Mouse (Mus musculus): ENCODE measurements around the gene Glyat.

GRCm38 (mm10) chr19:12613646-12614045 is 19.5 kb upstream of the Glyat start:
- TF ChIP-seq CTCF (IDR thresholded peaks at IDR 0.05; ENCODE audit: low read depth) = no peak
- TF ChIP-seq EP300 (IDR thresholded peaks at IDR 0.05; ENCODE audit: low read depth) = no peak

Data from heart, postnatal 0 days (tissue).